Mouse (Mus musculus) heart, embryonic 10.5 days (tissue): ENCODE results near the gene Kcnh7. TPM values are rescaled to one million over a fixed set of nuclear protein-coding genes. Genes with fewer than 3 reads are reported as not detected.

Source experiments
- DNase-seq: peaks from one replicate; pipeline ENCODE4 v3.0.0-alpha.2; 2017; ENCODE audit warnings: low spot score
- H3K27ac ChIP-seq: fragments of 300-500 bp; sonication (generic); 2 replicates; pipeline ENCODE4 v1.5.1; 2016; ENCODE audit warnings: mild to moderate bottlenecking
- H3K27me3 ChIP-seq: fragments of 300-500 bp; sonication (generic); 2 replicates; pipeline ENCODE4 v1.6.1; 2016; ENCODE audit warnings: mild to moderate bottlenecking; ENCODE audit not compliant: poor library complexity, insufficient read depth, severe bottlenecking
- H3K36me3 ChIP-seq: fragments of 300-500 bp; sonication (generic); 2 replicates; pipeline ENCODE4 v1.6.1; 2016; ENCODE audit warnings: mild to moderate bottlenecking, moderate library complexity
- H3K4me1 ChIP-seq: fragments of 300-500 bp; sonication (generic); 2 replicates; pipeline ENCODE4 v1.6.1; 2016; ENCODE audit warnings: mild to moderate bottlenecking
- H3K4me3 ChIP-seq: fragments of 300-500 bp; sonication (generic); 2 replicates; pipeline ENCODE4 v1.5.1; 2016; ENCODE audit warnings: mild to moderate bottlenecking, moderate library complexity
- H3K9me3 ChIP-seq: fragments of 300-500 bp; sonication (generic); 2 replicates; pipeline ENCODE4 v1.6.1; 2016; ENCODE audit warnings: mild to moderate bottlenecking, moderate library complexity
- WGBS: fragments of 180-500 bp; shearing (Covaris S2); methylation state at CpG from one replicate; pipeline ENCODE4 v1.1.7; 2016; 5-methylcytosine and 5-hydroxymethylcytosine counted together
- polyA plus RNA-seq: library from polyadenylated mRNA; unstranded; fragments of >200 nt; fragmentation: Nextera tagmentation; extraction: Ambion mirVana; gene quantifications from 2 replicates; pipeline ENCODE4 v1.2.1, GENCODE M21; 2016

Gene Kcnh7
- polyA plus RNA-seq, 1 experiment from 2014 or later, result 6.5 TPM

DNA sequence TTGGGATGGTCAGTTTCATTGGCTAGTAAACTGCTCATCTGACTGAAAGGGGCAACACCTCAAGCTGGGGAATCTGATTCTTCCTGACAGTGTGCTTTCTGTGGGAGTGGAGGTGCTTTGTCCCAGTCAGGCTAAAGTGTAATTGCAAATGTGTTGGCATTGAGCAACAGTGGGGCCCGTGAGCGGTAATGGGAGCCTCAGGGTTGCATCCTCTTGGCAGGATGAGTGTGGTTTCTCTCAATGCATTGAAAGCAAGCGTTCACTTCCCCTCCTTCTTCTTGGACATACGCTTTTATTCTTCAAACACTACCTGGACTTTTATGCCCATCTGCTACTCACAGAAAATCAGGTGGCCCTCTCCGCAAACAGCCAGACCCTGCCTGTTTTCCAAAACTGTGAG, 511.3 kb downstream of the Kcnh7 start:
- no peaks in the 10 kb centered on the region for H3K9me3 ChIP-seq
- no peaks in the 10 kb centered on the region for H3K36me3 ChIP-seq
- H3K4me1 ChIP-seq, result no peaks in the 10 kb centered on the region
- H3K27me3 ChIP-seq, result no peaks in the 10 kb centered on the region
- WGBS, result 91% methylated on average over 5 of the region's 5 CpGs
- no peak overlapping the region for H3K27ac ChIP-seq
- no peak for DNase-seq
- H3K4me3 ChIP-seq, result no peak overlapping the region

DNA sequence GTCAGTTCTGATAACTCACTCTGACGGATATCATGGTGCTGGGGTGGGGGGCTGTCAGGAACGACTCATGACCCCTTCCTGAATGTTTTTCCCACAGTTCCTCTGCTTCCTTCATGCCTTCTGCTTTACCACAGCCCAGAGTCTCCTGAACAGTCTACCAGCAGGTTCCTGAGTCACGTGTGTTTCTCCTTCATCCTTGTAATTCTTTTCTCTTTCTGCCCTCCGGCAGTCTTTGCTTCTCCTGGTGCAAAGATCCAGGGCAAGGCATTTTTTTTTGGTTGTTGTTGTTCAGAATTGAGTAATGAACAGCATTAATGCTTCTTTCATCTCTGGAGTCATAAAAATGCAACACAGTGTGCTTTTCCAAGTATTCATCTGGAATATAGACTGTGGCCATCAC, 513.3 kb downstream of the Kcnh7 start:
- Histone ChIP-seq H3K4me1 (no peaks in the 10 kb centered on the region), H3K27ac (no peak overlapping the region), H3K27me3 (no peaks in the 10 kb centered on the region), H3K36me3 (no peaks in the 10 kb centered on the region), H3K4me3 (no peak overlapping the region), H3K9me3 (no peaks in the 10 kb centered on the region)
- DNase-seq, result no peak
- WGBS, result 77% methylated on average over 4 of the region's 4 CpGs

DNA sequence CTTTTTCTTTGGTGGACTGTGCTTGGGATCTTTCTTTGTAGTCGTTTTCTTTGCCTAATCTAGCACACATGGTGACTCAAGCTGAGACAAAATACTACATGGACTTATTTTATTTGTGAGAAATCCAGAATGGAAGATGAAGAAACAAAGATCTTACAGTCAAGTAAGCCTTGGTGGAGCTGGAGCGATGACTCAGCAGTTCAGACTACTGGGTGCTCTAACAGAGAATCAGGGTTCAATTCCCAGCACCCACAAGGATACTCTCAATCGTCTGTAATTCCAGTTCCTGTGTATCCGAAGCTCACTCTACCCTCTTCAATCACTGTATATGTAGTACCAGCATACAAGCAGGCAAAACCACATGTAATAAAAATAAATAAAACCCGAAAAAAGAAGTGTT, 513.8 kb downstream of the Kcnh7 start:
- no peaks in the 10 kb centered on the region for H3K27me3 ChIP-seq
- H3K4me3 ChIP-seq, result no peak overlapping the region

DNA sequence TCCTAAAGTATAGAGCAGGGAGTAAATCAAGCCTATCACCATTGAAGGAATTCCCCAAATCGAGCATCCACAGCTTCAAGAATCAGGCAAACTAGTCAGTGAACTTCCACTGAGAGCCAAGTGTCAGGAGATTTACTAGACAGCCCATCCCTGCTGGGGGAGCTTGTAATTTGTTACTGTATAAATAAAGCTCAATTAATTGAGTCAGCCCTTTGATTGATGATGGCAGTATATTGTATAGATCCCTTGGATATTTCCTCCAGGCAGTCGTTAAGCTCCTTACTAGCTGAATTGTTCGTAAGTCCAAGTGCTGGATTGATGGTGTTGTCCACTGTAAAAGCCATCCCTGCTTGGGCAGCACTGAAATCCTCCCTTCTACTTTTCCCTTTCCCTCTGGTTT, 514.2 kb downstream of the Kcnh7 start:
- H3K27me3 ChIP-seq, result no peaks in the 10 kb centered on the region
- WGBS, result 79% methylated on average over 3 of the region's 3 CpGs
- H3K36me3 ChIP-seq, result no peaks in the 10 kb centered on the region
- H3K9me3 ChIP-seq, result no peaks in the 10 kb centered on the region
- H3K4me3 ChIP-seq, result no peak overlapping the region
- no peak for DNase-seq
- H3K4me1 ChIP-seq, result no peaks in the 10 kb centered on the region
- no peak overlapping the region for H3K27ac ChIP-seq

More for the DNA sequence above, 513.8 kb downstream of the Kcnh7 start:
- H3K36me3 ChIP-seq, result no peaks in the 10 kb centered on the region
- H3K27ac ChIP-seq, result no peak overlapping the region
- 77% methylated on average over 5 of the region's 5 CpGs for WGBS
- DNase-seq, result no peak
- no peaks in the 10 kb centered on the region for H3K9me3 ChIP-seq
- no peaks in the 10 kb centered on the region for H3K4me1 ChIP-seq

DNA sequence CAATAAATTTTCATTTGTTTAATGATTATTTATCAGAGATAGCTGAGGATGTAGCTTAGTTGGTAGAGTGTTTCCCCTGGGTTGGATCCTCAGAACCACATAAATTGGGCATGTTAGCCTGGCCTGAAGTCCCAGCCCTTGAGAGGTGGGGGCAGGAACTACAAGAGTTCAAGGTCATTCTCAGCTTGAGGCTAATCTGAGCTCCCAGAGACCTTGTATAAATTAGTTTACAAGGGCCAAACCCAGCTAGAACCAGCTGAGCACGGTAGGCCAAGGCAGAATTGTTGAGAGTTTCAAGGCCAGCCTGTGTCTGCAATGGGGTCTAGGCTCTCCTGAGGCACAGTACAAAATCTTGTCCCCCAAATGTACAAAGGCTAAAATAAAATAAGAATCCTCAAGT, 518.6 kb downstream of the Kcnh7 start:
- Histone ChIP-seq H3K4me1 (0 out of 2 replicates have a peak, but pooled peaks cover 2% of the 10 kb centered on the region), H3K9me3 (no peaks in the 10 kb centered on the region), H3K27me3 (no peaks in the 10 kb centered on the region), H3K27ac (no peak overlapping the region), H3K4me3 (no peak overlapping the region), H3K36me3 (no peaks in the 10 kb centered on the region)
- DNase-seq, result no peak
- 54% methylated on average over 1 of the region's 1 CpGs for WGBS

DNA sequence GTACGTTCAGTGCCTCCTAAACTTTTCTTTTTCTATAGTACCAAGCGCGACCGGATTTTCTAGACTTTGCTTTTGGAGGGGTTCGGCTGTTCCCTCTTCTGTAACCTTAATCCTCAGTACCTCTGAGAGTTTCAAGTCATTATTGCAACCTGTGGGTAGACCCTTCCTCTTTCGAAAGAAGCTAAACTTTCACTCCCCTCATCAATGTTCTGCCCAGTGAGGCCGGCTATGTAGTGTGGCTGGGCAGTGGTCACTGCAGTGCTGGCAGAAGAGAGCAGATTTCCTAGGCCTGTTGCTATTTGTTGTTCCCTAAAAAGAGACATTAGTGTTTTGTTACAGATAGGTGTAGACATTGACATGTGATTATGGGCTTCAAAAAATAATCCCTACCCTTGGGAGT, 519.2 kb downstream of the Kcnh7 start:
- H3K4me1 ChIP-seq, result 0 out of 2 replicates have a peak, but pooled peaks cover 2% of the 10 kb centered on the region

DNA sequence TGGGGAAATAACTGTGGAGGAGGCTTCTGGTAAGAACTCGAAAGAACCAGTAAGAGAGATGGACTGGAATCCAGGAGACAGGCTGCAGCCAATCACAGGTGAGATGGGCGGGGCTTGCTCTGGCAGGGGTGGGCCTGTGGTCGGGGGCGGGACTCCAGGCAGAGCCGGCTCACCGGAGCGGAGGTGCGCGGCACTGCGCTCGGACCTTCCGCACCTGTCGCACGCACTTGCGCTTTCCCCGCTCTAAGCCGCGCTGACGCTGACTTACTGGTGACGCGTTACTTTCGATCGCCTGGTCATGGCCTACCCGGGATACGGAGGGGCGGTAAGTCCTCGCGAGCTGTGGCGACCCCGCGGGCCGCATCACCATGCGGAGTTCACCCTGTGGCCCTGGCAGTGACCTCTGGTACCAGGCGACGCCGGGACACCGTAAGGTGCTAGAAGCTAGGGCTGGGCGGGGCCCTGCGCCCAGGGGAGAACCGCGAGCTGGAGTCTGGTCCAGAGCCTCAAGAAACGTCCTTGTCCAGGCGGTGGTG, 519.9 kb downstream of the Kcnh7 start, which contains the start of gene Gca:
Gca (plus strand) TSS at position 151 of the 536 bp plus-strand sequence.
- Histone ChIP-seq H3K9me3 (no peaks in the 10 kb centered on the region), H3K4me1 (0 out of 2 replicates have a peak, but pooled peaks cover 2% of the 10 kb centered on the region), H3K27ac (peak within 1 kb of the TSS; percentile 81), H3K27me3 (no peaks in the 10 kb centered on the region), H3K4me3 (peak within 1 kb of the TSS; percentile 76), H3K36me3 (no peaks in the 10 kb centered on the region)
- WGBS, result under 1% methylated on average over 43 of the region's 43 CpGs
- peak; percentile 94 for DNase-seq

More for the DNA sequence above, 519.2 kb downstream of the Kcnh7 start:
- WGBS, result 62% methylated on average over 7 of the region's 7 CpGs
- Histone ChIP-seq H3K27ac (no peak overlapping the region), H3K36me3 (no peaks in the 10 kb centered on the region), H3K27me3 (no peaks in the 10 kb centered on the region), H3K9me3 (no peaks in the 10 kb centered on the region), H3K4me3 (peak overlapping the region; percentile 76)
- DNase-seq, result no peak

DNA sequence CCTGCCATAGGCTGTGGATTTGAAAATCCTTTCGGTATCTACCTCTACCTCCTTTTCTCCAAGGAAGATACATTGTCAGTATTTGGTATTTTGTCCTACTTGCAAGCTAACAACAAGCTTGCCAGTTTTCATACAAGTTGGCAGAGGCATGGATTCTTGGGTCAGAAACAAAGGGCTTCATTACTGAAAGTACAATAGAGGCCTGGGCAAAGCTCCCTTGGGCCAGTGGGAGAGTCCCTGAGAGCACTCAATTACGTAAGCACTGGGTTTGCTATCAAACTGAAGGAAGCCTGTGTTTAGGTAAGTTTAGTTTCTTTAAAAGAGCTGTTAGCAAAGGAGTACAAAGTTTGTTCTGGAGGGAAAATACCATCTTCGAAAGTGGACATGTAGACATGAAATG, 521.5 kb downstream of the Kcnh7 start:
- no peak for DNase-seq
- H3K4me3 ChIP-seq, result no peak overlapping the region
- no peak overlapping the region for H3K27ac ChIP-seq
- WGBS, result 79% methylated on average over 3 of the region's 3 CpGs
- H3K36me3 ChIP-seq, result no peaks in the 10 kb centered on the region
- H3K9me3 ChIP-seq, result no peaks in the 10 kb centered on the region
- 0 out of 2 replicates have a peak, but pooled peaks cover 2% of the 10 kb centered on the region for H3K4me1 ChIP-seq
- no peaks in the 10 kb centered on the region for H3K27me3 ChIP-seq

DNA sequence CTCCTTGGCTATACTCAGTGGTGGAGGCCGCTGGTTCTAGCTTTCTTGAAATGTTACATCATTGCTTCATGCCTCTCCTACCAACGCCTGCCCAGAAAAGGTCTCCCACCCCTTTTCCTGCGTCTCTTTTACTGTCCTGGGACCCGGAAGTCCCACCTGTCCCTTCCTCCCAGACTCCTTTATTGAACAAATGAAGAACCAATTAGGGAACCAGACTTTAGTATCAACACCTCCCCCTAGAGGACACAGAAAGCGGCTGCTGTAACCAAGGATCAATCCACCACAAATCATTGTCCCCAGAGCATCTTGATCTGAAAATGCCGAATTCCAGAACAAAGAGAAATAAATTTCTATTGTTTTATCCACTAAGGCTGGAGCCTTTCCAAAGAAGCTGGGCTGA, 523.5 kb downstream of the Kcnh7 start:
- Histone ChIP-seq H3K4me1 (peaks cover 5% of the 10 kb centered on the region; the same call in 1 of the 2 replicates), H3K4me3 (no peak overlapping the region), H3K36me3 (no peaks in the 10 kb centered on the region), H3K27ac (no peak overlapping the region), H3K27me3 (no peaks in the 10 kb centered on the region), H3K9me3 (no peaks in the 10 kb centered on the region)
- 54% methylated on average over 6 of the region's 6 CpGs for WGBS
- no peak for DNase-seq

DNA sequence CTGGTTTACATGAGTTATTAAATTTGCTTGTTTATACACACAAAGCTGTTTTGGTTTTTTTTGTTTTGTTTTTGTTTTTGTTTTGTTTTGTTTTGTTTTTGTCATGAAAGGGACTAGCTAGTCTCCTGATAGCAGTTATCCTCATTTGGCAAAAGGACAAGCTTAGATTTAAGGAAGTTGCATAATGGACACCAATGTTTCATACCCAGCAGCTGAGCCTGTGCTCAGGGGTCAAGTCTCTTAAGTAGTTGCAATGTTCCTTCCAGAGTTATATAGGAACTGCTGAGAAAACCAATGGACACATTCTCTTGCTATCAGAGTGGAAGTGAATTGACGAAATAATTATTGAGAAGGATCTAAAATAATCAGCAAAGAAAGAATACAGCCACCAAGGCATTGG, 528.0 kb downstream of the Kcnh7 start:
- no peak for DNase-seq
- no peak overlapping the region for H3K4me3 ChIP-seq
- H3K9me3 ChIP-seq, result no peaks in the 10 kb centered on the region
- H3K4me1 ChIP-seq, result peaks cover 3% of the 10 kb centered on the region
- no peaks in the 10 kb centered on the region for H3K27me3 ChIP-seq
- no peak overlapping the region for H3K27ac ChIP-seq
- 62% methylated on average over 1 of the region's 1 CpGs for WGBS
- no peaks in the 10 kb centered on the region for H3K36me3 ChIP-seq

DNA sequence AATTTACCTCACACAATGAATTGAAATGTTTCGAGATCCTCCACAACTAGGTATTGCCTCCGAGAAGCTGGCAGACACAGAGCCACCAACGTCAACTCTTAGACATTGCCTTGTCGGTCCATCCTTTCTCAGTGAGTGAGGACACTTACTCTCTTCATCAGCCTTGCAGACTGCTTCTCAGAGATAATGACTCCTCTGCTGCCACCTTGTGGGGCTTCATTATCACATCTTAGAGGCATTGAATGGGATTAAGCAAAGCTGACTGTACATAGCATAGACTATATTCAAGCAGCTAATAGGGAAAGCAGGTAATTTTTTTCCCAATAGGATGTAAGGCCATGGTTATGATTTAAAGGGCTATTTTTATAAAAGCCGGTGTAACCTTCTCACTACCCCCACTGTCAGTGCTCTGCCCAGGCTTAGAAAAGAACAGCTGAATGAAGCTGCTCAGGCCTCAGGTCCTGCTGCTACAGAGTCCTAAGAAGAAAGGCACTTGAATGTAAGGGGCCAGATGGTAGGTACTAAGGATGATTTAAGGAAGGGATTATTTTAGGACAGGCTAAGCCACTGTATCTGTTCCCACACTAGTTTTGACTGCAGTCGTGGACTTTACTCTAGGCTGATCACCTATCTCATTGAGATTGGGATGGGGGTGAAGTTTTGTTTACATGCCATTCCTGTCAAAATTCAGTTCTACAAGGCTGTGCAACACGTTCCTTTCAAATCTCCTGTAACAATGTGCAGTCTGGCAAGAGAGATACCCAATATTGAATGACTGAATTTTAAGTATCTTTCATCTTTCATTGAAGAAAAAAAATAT, 529.4 kb downstream of the Kcnh7 start:
- no peak for DNase-seq
- Histone ChIP-seq H3K27ac (no peak overlapping the region), H3K4me3 (no peak overlapping the region), H3K27me3 (no peaks in the 10 kb centered on the region), H3K36me3 (no peaks in the 10 kb centered on the region), H3K4me1 (peaks cover 3% of the 10 kb centered on the region), H3K9me3 (no peaks in the 10 kb centered on the region)
- WGBS, result 37% methylated on average over 7 of the region's 7 CpGs

DNA sequence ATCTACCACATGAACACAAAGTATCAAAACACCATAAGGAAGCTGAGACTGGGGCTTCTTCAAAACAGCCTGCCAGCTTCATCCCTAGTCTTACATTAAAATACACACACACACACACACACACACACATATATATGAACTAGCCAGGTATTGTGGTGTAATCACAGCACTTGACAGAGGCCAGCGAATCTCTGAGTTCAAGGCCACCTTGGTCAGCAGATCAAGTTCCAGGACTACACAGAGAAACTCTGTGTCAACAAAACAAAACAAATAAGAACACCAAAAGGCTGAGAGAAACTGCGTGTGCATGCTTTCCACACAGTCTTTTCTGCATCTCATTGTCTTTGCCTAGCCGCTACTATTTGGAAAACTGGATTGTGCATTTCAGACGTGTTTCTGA, 531.6 kb downstream of the Kcnh7 start:
- no peak overlapping the region for H3K4me3 ChIP-seq
- H3K27me3 ChIP-seq, result no peaks in the 10 kb centered on the region
- 80% methylated on average over 4 of the region's 4 CpGs for WGBS
- H3K27ac ChIP-seq, result no peak overlapping the region
- H3K9me3 ChIP-seq, result no peaks in the 10 kb centered on the region
- no peaks in the 10 kb centered on the region for H3K36me3 ChIP-seq
- H3K4me1 ChIP-seq, result peaks cover 3% of the 10 kb centered on the region
- DNase-seq, result no peak

DNA sequence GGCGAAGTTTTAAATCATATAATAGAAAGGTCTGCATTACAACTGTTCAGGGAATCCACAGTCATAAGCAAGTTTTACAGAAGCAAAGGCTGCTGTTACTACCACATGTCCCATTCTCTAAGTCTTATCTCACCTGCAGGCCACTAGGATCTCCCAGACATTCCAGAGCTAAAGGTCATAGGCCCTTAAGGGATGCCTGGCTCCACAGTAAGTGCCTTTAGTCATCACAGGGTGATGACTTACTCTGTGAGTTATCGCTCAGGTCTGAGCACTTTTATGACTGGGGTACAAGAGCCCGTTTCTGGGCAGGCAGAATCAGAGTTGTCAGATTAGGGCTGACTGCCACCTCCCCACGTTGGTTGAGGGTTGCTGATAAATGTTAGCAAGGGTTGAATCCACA, 532.2 kb downstream of the Kcnh7 start:
- no peak for DNase-seq
- Histone ChIP-seq H3K27me3 (no peaks in the 10 kb centered on the region), H3K4me1 (peaks cover 5% of the 10 kb centered on the region), H3K4me3 (no peak overlapping the region), H3K9me3 (no peaks in the 10 kb centered on the region), H3K27ac (no peak overlapping the region), H3K36me3 (no peaks in the 10 kb centered on the region)
- WGBS, result 46% methylated on average over 4 of the region's 4 CpGs
